Mouse (Mus musculus) heart, embryonic 14.5 days (tissue): ENCODE data around the gene Gpc5. TPM values are rescaled to one million over a fixed set of nuclear protein-coding genes. Genes with fewer than 3 reads are reported as not detected.

Experiments
- ATAC-seq: fragments of 200-750 bp; cut with Nextera tagmentation; 2 replicates; pipeline ENCODE4 v1.8.0; 2017; ENCODE audit warnings: low read depth, moderate TSS enrichment; ENCODE audit not compliant: insufficient number of reproducible peaks, insufficient read depth, low FRiP score
- H3K27ac ChIP-seq, 2 experiments: fragments of 200-500 bp in 1 of 2; fragments of 300-500 bp in 1 of 2; sonication (generic) in 1 of 2; replicated peaks in 1 of 2; 2 replicates each; pipeline ENCODE4 v1.5.1; 2012 to 2014; ENCODE audit warnings: low read depth in 2 of 2, low read length in 2 of 2, control low read depth in 1 of 2, mild to moderate bottlenecking in 1 of 2, mixed read lengths in 1 of 2; ENCODE audit not compliant: control insufficient read depth in 1 of 2, insufficient read depth in 1 of 2
- H3K27me3 ChIP-seq: fragments of 300-500 bp; sonication (generic); 2 replicates; pipeline ENCODE4 v1.6.1; 2014; ENCODE audit warnings: mild to moderate bottlenecking, low read length, control low read depth; ENCODE audit not compliant: control insufficient read depth, insufficient read depth
- H3K36me3 ChIP-seq: fragments of 300-500 bp; sonication (generic); 2 replicates; pipeline ENCODE4 v1.6.1; 2014; ENCODE audit warnings: mild to moderate bottlenecking, control low read depth, low read length, mixed read lengths; ENCODE audit not compliant: control insufficient read depth, insufficient read depth
- H3K4me1 ChIP-seq, 2 experiments: fragments of 200-500 bp in 1 of 2; fragments of 300-500 bp in 1 of 2; sonication (generic) in 1 of 2; 2 replicates each; pipeline ENCODE4 v1.6.1; 2012 to 2014; ENCODE audit warnings: low read length in 2 of 2, control low read depth in 1 of 2, mixed read lengths in 1 of 2; ENCODE audit not compliant: control insufficient read depth in 2 of 2, insufficient read depth in 2 of 2
- H3K4me2 ChIP-seq: fragments of 300-500 bp; sonication (generic); 2 replicates; pipeline ENCODE4 v1.6.1; 2014; ENCODE audit warnings: mild to moderate bottlenecking, low read length
- H3K4me3 ChIP-seq, 2 experiments: fragments of 200-500 bp in 1 of 2; fragments of 300-500 bp in 1 of 2; sonication (generic) in 1 of 2; 2 replicates each; pipeline ENCODE4 v1.5.1; 2012 to 2014; ENCODE audit warnings: low read length in 2 of 2, mild to moderate bottlenecking in 2 of 2, control low read depth in 1 of 2, low read depth in 1 of 2, moderate library complexity in 1 of 2; ENCODE audit not compliant: control insufficient read depth in 1 of 2, insufficient read depth in 1 of 2
- H3K9ac ChIP-seq: fragments of 300-500 bp; sonication (generic); 2 replicates; pipeline ENCODE4 v1.6.1; 2014; ENCODE audit warnings: mild to moderate bottlenecking, low read length
- H3K9me3 ChIP-seq: fragments of 300-500 bp; sonication (generic); 2 replicates; pipeline ENCODE4 v1.6.1; 2016; ENCODE audit warnings: low read length, control low read depth; ENCODE audit not compliant: control insufficient read depth
- WGBS: fragments of 180-500 bp; shearing (Covaris S2); extraction: QIAGEN DNeasy Blood & Tissue Kit; methylation state at CpG from one replicate; pipeline ENCODE4 v1.1.7; 2014; 5-methylcytosine and 5-hydroxymethylcytosine counted together
- polyA plus RNA-seq: library from polyadenylated mRNA; unstranded; fragments of >200 nt; fragmentation: Nextera tagmentation; extraction: Ambion mirVana; gene quantifications from 2 replicates; pipeline ENCODE4 v1.2.1, GENCODE M21; 2014

Gene Gpc5
- polyA plus RNA-seq, 1 experiment from 2014 or later = 0.32 TPM

DNA sequence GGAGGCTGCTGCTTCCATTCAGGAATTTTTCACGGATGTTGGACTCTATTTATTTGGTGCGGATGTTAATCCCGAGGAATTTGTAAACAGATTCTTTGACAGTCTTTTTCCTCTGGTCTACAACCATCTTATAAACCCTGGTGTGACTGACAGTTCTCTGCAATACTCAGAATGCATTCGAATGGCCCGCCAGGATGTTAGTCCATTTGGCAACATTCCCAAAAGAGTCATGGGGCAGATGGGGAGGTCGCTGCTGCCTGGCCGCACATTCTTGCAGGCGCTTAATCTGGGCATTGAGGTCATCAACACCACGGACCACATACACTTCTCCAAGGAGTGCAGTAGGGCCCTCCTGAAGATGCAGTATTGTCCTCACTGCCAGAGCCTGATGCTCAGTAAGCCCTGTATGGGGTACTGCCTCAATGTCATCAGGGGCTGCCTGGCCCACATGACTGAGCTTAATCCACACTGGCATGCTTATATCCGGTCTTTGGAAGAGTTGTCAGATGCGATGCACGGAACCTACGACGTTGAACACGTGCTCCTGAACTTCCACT lies 277.7 kb downstream of the Gpc5 start:
- WGBS = 70% methylated on average over 15 of the region's 15 CpGs
- Histone ChIP-seq H3K27me3 (no peaks in the 10 kb centered on the region), H3K4me2 (no peak overlapping the region), H3K36me3 (no peaks in the 10 kb centered on the region), H3K9ac (no peak overlapping the region), H3K27ac (no peak overlapping the region), H3K9me3 (no peaks in the 10 kb centered on the region), H3K4me1 (no peaks in the 10 kb centered on the region), H3K4me3 (no peak overlapping the region)
- ATAC-seq = no peak; the same call in 1 of the 2 replicates

DNA sequence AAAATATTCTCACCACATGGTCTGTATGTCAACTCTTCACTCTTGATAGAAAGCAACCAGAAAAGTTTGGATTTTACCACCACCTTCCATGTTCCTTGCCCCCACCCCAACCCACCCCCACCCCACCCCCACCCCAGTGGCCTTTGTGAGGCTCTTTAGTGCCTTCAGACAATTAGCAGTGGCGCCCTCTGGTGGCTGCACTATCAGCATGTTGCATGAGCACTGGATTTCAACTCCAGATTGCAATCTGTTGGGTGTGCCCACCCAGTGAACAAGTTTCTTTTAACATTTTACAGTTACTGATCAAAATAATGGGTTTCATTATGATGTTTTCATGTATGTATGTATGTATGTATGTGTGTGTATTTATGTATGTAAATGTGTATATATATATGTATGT lies 279.1 kb downstream of the Gpc5 start:
- no peak for ATAC-seq

DNA sequence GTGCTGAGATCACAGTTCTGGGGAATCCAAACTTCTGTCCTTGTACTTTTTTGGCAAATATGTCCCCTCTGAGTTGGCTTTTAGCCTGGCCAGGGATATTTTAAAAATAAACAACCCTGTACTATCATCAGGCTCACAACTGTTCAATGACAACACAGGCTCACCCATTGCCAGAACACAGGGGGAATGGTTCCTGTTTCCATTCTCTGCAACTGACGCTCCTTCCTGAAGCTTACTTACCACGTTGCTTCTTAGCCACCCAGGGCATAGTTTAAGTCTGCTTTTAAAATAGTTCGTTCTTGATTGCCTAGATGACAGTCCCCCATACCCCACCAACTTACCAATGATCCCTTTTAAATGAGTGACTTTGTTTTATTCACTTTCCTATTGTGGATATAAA lies 299.8 kb downstream of the Gpc5 start:
- WGBS = 53% methylated on average over 3 of the region's 3 CpGs
- Histone ChIP-seq H3K9me3 (no peaks in the 10 kb centered on the region), H3K9ac (no peak overlapping the region), H3K36me3 (no peaks in the 10 kb centered on the region), H3K4me2 (no peak overlapping the region), H3K27ac (no peak overlapping the region), H3K27me3 (no peaks in the 10 kb centered on the region), H3K4me3 (no peak overlapping the region), H3K4me1 (0 out of 4 replicates have a peak, but pooled peaks cover 0 to 3% of the 10 kb centered on the region in 2 experiments)
- ATAC-seq = no peak

More for the DNA sequence above, 279.1 kb downstream of the Gpc5 start:
- no peaks in the 10 kb centered on the region for H3K27me3 ChIP-seq
- no peaks in the 10 kb centered on the region for H3K9me3 ChIP-seq
- no peaks in the 10 kb centered on the region for H3K4me1 ChIP-seq
- H3K36me3 ChIP-seq = no peaks in the 10 kb centered on the region
- no peak overlapping the region for H3K9ac ChIP-seq
- no peak overlapping the region for H3K27ac ChIP-seq
- 14% methylated on average over 1 of the region's 1 CpGs for WGBS
- no peak overlapping the region for H3K4me2 ChIP-seq
- no peak overlapping the region for H3K4me3 ChIP-seq

DNA sequence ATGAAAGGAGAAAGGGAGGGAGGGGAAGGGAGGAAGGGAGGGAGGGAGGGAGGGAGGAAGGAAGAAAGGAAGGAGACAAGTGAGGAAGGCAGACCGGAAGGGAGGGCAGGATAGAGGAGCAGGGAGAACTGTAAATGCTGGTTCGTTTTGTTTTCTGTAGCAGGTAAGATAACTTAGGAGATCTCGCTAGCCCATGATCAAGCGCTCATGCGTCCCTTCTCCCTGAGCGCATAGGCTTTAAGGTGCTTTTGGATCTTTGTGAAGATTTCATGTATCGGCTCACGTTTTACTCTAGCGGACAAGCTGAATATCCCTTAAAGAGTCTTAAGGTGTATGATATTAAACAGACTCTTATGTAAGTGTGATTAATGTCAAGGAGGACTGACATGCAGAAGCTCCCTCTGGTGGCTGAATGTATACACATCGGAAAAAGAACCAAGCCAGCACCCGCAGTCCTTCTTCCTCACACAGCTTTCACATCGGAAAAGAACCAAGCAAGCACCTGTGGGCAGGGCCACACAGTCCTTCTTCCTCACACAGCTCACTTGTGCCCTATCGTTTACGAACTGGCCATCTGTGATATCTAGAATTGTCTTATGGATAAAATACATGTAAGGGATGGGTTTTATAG lies 301.0 kb downstream of the Gpc5 start:
- 39% methylated on average over 14 of the region's 14 CpGs for WGBS
- H3K4me3 ChIP-seq = no peak overlapping the region
- H3K4me2 ChIP-seq = 0 out of 2 replicates have a peak overlapping the region, but pooled peaks have one; percentile 6
- H3K9ac ChIP-seq = no peak overlapping the region
- H3K9me3 ChIP-seq = no peaks in the 10 kb centered on the region
- H3K27ac ChIP-seq = no peak overlapping the region
- 0 out of 4 replicates have a peak, but pooled peaks cover 0 to 3% of the 10 kb centered on the region in 2 experiments for H3K4me1 ChIP-seq
- no peak for ATAC-seq
- no peaks in the 10 kb centered on the region for H3K36me3 ChIP-seq
- no peaks in the 10 kb centered on the region for H3K27me3 ChIP-seq

DNA sequence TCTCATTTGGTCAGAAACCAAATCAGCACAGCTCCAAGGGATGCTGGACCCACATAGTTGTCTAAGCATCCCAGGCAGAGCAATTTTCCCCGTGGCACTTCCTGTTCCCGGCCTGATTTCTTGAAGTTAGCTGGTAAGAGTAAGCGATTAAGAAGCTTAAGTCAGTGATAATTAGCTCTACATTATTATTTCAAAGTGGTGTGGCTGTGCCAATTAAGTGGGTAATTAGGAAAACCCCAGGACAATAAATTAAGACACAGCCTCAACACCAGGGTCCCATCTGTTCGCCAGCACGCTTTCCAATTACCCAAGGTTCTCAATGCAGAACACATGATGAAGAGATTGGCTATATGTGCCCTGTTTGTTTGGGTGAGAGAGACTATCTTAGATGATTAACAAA lies 314.6 kb downstream of the Gpc5 start:
- Histone ChIP-seq H3K27ac (no peak overlapping the region), H3K4me3 (no peak overlapping the region), H3K27me3 (no peaks in the 10 kb centered on the region), H3K36me3 (no peaks in the 10 kb centered on the region), H3K4me2 (no peak overlapping the region), H3K9ac (no peak overlapping the region), H3K4me1 (no peaks in the 10 kb centered on the region), H3K9me3 (no peaks in the 10 kb centered on the region)
- ATAC-seq = no peak
- WGBS = 57% methylated on average over 5 of the region's 5 CpGs

DNA sequence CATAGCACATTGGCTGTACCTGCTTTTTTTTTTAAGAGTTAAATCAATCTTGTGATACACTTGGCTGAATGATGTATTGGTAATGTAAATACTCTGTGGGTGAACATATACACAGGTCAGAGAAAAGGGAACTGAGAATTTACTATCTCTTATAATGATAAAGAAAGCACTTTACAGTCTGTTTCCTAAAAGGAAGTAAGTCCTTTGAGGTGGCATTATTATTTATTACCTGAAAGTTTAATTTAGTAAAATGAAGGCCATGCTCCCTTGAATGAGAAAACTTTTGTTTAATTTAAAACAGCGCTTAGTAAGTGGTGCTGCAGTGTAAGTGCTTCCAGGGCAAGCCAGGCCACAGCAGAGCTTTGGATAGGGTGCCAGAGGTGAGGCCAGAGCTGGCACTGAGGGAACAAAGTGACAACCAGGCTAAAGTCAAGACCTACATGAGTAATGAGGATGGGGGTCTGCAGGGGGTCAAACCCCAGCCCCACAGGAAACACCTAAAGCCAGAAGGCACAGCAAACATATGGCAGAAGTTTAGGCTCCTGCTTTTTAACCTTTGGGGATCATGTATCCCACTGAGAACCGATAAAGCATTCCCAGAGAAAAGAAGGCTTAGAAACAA lies 315.4 kb downstream of the Gpc5 start:
- H3K27ac ChIP-seq = no peak overlapping the region
- H3K9me3 ChIP-seq = no peaks in the 10 kb centered on the region
- no peaks in the 10 kb centered on the region for H3K36me3 ChIP-seq
- 56% methylated on average over 2 of the region's 2 CpGs for WGBS
- ATAC-seq = no peak
- H3K4me3 ChIP-seq = no peak overlapping the region
- no peaks in the 10 kb centered on the region for H3K27me3 ChIP-seq
- no peak overlapping the region for H3K9ac ChIP-seq
- no peaks in the 10 kb centered on the region for H3K4me1 ChIP-seq
- no peak overlapping the region for H3K4me2 ChIP-seq

DNA sequence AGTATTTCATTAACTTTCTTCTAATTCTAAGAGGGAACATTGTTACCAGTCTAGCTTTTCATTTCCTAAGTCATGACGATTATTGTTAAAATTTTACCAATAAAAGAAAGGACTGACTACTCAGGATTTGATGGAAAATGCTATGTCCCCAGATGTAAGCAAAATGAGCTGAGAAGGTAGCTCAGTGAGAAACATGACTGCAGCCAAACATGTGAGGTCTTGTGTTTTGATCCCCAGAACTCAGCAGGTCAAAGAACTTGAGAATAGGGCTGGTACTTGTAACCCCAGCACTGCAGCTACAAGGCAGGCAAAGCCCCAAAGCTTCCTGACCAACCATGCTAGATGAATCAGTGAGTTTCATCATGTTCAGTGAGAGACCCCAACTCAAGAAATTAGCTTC lies 318.9 kb downstream of the Gpc5 start:
- no peak overlapping the region for H3K4me3 ChIP-seq
- ATAC-seq = no peak
- no peaks in the 10 kb centered on the region for H3K9me3 ChIP-seq
- WGBS = 78% methylated on average over 1 of the region's 1 CpGs
- no peaks in the 10 kb centered on the region for H3K36me3 ChIP-seq
- H3K27ac ChIP-seq = no peak overlapping the region
- H3K27me3 ChIP-seq = no peaks in the 10 kb centered on the region
- no peaks in the 10 kb centered on the region for H3K4me1 ChIP-seq
- H3K4me2 ChIP-seq = no peak overlapping the region
- H3K9ac ChIP-seq = no peak overlapping the region
